Mouse (Mus musculus) retina, adult 2 months (tissue): Measurements from ENCODE around the gene Ate1.
"Not testable (repeated sequence)": the region's sequence is repeated elsewhere in the genome, so short reads cannot be mapped to it uniquely, and the experiment has no call there.

Experiments
- DNase-seq: peaks from one replicate; pipeline ENCODE4 v3.0.0-alpha.2; 2012; ENCODE audit warnings: low read depth, low spot score

The Ate1 gene

GRCm38 (mm10) chr7:130523451-130523850, 3.3 kb upstream of the Ate1 start:
- no peak for DNase-seq

GRCm38 (mm10) chr7:130520812-130521422, 748 bp upstream of the Ate1 start:
- DNase-seq, result no peak

GRCm38 (mm10) chr7:130519096-130520048, 797 bp downstream of the Ate1 start:
- peak; percentile 86 for DNase-seq

- DNase-seq, result no peak
These were observed 1.7 kb downstream of the Ate1 start for GRCm38 (mm10) chr7:130518213-130519095.

GRCm38 (mm10) chr7:130510243-130510642, 9.9 kb downstream of the Ate1 start:
- no peak for DNase-seq

GRCm38 (mm10) chr7:130503006-130503405, 17.2 kb downstream of the Ate1 start:
- no peak for DNase-seq

GRCm38 (mm10) chr7:130501499-130501898, 18.7 kb downstream of the Ate1 start:
- DNase-seq, result no peak

GRCm38 (mm10) chr7:130493346-130493745, 26.8 kb downstream of the Ate1 start:
- DNase-seq, result no peak

GRCm38 (mm10) chr7:130492026-130492425, 28.1 kb downstream of the Ate1 start:
- no peak for DNase-seq

- not testable (repeated sequence) for DNase-seq
These were observed 41.2 kb downstream of the Ate1 start for GRCm38 (mm10) chr7:130479003-130479402.

GRCm38 (mm10) chr7:130475970-130476369, 44.2 kb downstream of the Ate1 start:
- peak; percentile 11 for DNase-seq

GRCm38 (mm10) chr7:130473881-130474280, 46.3 kb downstream of the Ate1 start:
- DNase-seq, result no peak

- no peak for DNase-seq
These were observed 47.5 kb downstream of the Ate1 start for GRCm38 (mm10) chr7:130472683-130473082.

GRCm38 (mm10) chr7:130471045-130471444, 49.1 kb downstream of the Ate1 start:
- no peak for DNase-seq

GRCm38 (mm10) chr7:130455587-130456246, 64.5 kb downstream of the Ate1 start:
- no peak for DNase-seq

- no peak for DNase-seq
These were observed 65.9 kb downstream of the Ate1 start for GRCm38 (mm10) chr7:130454226-130454625.

GRCm38 (mm10) chr7:130435776-130436175, 84.4 kb downstream of the Ate1 start:
- no peak for DNase-seq

GRCm38 (mm10) chr7:130432141-130432540, 88.0 kb downstream of the Ate1 start:
- no peak for DNase-seq

- DNase-seq, result no peak
These were observed 93.6 kb downstream of the Ate1 start for GRCm38 (mm10) chr7:130426586-130426985.

- DNase-seq, result no peak
These were observed 94.2 kb downstream of the Ate1 start for GRCm38 (mm10) chr7:130425991-130426390.

GRCm38 (mm10) chr7:130419961-130420360, 100.2 kb downstream of the Ate1 start:
- no peak for DNase-seq
